Mouse (Mus musculus) lung, postnatal 0 days (tissue): ENCODE measurements around the gene Aldh3b2. TPM values are rescaled to one million over a fixed set of nuclear protein-coding genes. Genes with fewer than 3 reads are reported as not detected.

Experiments used
- ATAC-seq: fragments of 200-750 bp; cut with Nextera tagmentation; 2 replicates; pipeline ENCODE4 v1.8.0; 2017; ENCODE audit warnings: moderate library complexity
- DNase-seq: peaks from one replicate; pipeline ENCODE4 v3.0.0-alpha.2; 2016; ENCODE audit warnings: low spot score
- H3K27ac ChIP-seq: fragments of 300-500 bp; sonication (generic); 2 replicates; pipeline ENCODE4 v1.5.1; 2014; ENCODE audit warnings: antibody characterized with exemption, mild to moderate bottlenecking, low read length, mixed read lengths
- H3K27me3 ChIP-seq: fragments of 300-500 bp; sonication (generic); replicated peaks from 2 replicates; pipeline ENCODE4 v1.6.1; 2014; ENCODE audit warnings: low read length, mixed read lengths; ENCODE audit not compliant: insufficient read depth
- H3K36me3 ChIP-seq: fragments of 300-500 bp; sonication (generic); 2 replicates; pipeline ENCODE4 v1.6.1; 2014; ENCODE audit warnings: low read length, mixed read lengths; ENCODE audit not compliant: insufficient read depth
- H3K4me1 ChIP-seq: fragments of 300-500 bp; sonication (generic); 2 replicates; pipeline ENCODE4 v1.6.1; 2014; ENCODE audit warnings: antibody characterized with exemption, low read depth, low read length, mixed read lengths; ENCODE audit not compliant: insufficient read depth
- H3K4me2 ChIP-seq: fragments of 300-500 bp; sonication (generic); replicated peaks from 2 replicates; pipeline ENCODE4 v1.6.1; 2014; ENCODE audit warnings: low read depth, mild to moderate bottlenecking, low read length, moderate library complexity, mixed read lengths
- H3K4me3 ChIP-seq: fragments of 300-500 bp; sonication (generic); 2 replicates; pipeline ENCODE4 v1.5.1; 2014; ENCODE audit warnings: low read depth, low read length
- H3K9ac ChIP-seq: fragments of 300-500 bp; sonication (generic); replicated peaks from 2 replicates; pipeline ENCODE4 v1.6.1; 2014; ENCODE audit warnings: low read depth, mild to moderate bottlenecking
- H3K9me3 ChIP-seq: fragments of 300-500 bp; sonication (generic); 2 replicates; pipeline ENCODE4 v1.6.1; 2016; ENCODE audit warnings: low read length, mixed read lengths
- CTCF ChIP-seq: IDR thresholded peaks from 2 replicates; pipeline ENCODE4 v1.5.1; 2016; ENCODE audit warnings: antibody characterized with exemption, mild to moderate bottlenecking
- EP300 ChIP-seq: IDR thresholded peaks from 2 replicates; pipeline ENCODE4 v1.6.1; 2016; ENCODE audit warnings: antibody characterized with exemption, mild to moderate bottlenecking, control low read depth
- WGBS: fragments of 180-500 bp; shearing (Covaris S2); extraction: QIAGEN DNeasy Blood & Tissue Kit; methylation state at CpG from one replicate; pipeline ENCODE4 v1.1.7; 2014; 5-methylcytosine and 5-hydroxymethylcytosine counted together
- polyA plus RNA-seq: library from polyadenylated mRNA; unstranded; fragments of >200 nt; fragmentation: Nextera tagmentation; extraction: Ambion mirVana; gene quantifications from 2 replicates; pipeline ENCODE4 v1.2.1, GENCODE M21; 2015

The Aldh3b2 gene
- polyA plus RNA-seq, 1 experiment from 2014 or later = 0.47 TPM

DNA sequence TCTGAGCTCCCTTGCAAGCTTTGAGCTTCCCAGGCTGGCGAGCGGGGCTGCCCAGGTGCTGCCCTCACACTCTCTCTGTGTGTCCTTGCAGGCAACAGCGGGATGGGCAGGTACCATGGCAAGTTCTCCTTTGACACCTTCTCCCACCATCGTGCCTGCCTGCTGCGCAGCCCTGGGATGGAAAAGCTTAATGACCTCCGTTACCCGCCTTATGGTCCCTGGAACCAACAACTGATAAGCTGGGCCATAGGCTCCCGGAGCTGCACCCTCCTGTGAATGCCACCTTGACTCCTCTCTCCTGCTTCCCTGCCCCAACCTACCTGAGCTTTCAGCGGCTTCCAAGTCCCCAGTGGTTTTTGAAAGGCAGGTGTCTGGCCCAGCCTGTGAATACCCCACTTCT, 8.8 kb downstream of the Aldh3b2 start:
- WGBS = 72% methylated on average over 9 of the region's 9 CpGs

DNA sequence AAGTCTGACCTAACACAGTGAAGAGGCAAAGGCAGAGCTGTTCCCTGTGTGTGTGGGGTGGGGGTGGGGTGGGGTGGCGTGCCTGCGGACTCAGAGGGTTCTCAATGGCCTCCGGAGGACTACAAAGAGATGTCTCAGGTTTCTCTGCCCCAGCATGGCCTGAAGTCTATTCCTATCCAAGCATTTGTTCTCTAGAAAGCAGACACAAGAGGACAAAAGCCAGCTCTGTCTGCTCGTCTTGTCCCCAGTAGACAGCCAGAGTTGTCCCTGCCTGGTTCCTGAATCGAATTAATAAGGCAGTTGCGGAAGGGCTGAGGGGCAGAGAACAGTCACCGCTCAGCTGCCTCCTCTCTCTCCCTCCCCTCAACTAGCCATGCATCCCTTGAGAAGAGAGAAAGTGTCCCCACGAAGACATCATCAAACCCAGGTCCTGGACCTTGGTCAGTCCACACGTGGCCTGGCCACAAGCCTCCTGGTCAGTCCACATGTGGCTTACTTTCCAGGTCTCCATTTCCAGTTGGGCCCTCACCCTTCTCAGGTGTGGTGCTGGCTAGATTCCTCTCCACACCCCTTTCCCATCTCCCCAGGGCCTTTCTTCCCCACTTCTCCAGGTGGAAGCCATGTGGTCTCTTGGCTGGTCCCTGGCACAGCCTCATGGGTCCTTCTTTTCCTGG, 11.5 kb downstream of the Aldh3b2 start:
- no peak overlapping the region for H3K4me2 ChIP-seq
- TF ChIP-seq EP300 (no peak), CTCF (no peak)
- 55% methylated on average over 9 of the region's 9 CpGs for WGBS
- peaks cover 10% of the 10 kb centered on the region; the same call in 1 of the 2 replicates for H3K4me1 ChIP-seq
- ATAC-seq (no peak), DNase-seq (no peak)
- no peaks in the 10 kb centered on the region for H3K9me3 ChIP-seq
- H3K4me3 ChIP-seq = no peak overlapping the region
- no peak overlapping the region for H3K9ac ChIP-seq
- no peaks in the 10 kb centered on the region for H3K36me3 ChIP-seq
- no peak overlapping the region for H3K27ac ChIP-seq
- H3K27me3 ChIP-seq = no peaks in the 10 kb centered on the region

More for the DNA sequence above, 8.8 kb downstream of the Aldh3b2 start:
- ATAC-seq = no peak
- Histone ChIP-seq H3K9me3 (no peaks in the 10 kb centered on the region), H3K4me1 (no peaks in the 10 kb centered on the region), H3K4me2 (no peak overlapping the region), H3K27ac (no peak overlapping the region), H3K9ac (no peak overlapping the region), H3K36me3 (no peaks in the 10 kb centered on the region), H3K27me3 (no peaks in the 10 kb centered on the region), H3K4me3 (no peak overlapping the region)
- TF ChIP-seq EP300 (no peak), CTCF (no peak)
- no peak for DNase-seq

DNA sequence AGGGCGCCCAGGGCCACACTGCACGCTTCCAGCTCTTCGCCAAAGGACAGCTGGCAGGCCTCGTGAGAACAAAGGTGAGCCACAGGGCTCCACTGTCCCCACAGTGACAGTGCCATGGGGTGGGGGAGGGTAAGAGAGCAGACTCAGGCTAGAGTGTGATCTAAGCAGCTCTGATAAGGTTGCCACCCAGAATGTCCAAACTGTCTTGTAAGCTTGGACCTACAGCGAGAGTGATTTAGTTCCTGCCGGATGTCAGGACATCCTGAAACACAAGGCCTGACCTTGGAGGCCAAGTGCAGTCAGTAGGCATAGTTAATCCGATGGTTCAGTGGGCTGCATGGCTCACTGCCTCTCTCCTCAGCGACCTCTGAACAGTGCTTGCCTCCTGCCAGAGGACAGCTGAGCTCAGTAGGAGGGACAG, 13.1 kb downstream of the Aldh3b2 start:
- peaks cover 10% of the 10 kb centered on the region; the same call in 1 of the 2 replicates for H3K4me1 ChIP-seq
- no peak overlapping the region for H3K4me3 ChIP-seq
- WGBS = 28% methylated on average over 8 of the region's 8 CpGs
- peak overlapping the region; percentile 11 for H3K27ac ChIP-seq
- H3K4me2 ChIP-seq = no peak overlapping the region
- ATAC-seq = peak; percentile 69
- H3K36me3 ChIP-seq = no peaks in the 10 kb centered on the region
- 0 out of 2 replicates have a peak, but pooled peaks have one; percentile 26 for TF ChIP-seq EP300
- no peak for TF ChIP-seq CTCF
- no peaks in the 10 kb centered on the region for H3K27me3 ChIP-seq
- H3K9ac ChIP-seq = no peak overlapping the region
- H3K9me3 ChIP-seq = no peaks in the 10 kb centered on the region
- DNase-seq = peak; percentile 61

DNA sequence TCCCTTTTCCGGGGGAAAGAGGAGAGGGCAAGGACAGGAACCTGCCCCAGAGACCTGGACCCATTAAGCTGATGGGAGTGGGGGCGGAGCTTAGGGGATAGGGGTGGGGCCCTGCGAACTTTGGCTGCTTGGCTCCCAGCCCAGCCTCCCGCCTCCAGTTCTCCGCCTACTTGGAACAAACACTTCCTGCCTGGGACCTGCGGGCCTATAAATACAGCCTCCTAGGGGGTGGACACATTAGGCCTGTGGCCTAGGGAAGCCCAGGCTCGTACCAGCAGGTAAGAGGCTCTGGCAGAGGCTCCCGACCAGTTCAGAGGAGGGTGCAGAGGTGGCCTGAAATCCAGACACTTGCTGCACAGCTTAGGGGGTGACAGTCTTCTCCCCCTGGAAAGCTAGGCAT, 14.2 kb downstream of the Aldh3b2 start, which contains the start of gene Acy3:
Acy3 (plus strand) TSS at position 237 of the 400 bp plus-strand sequence.
- ATAC-seq = peak; percentile 87
- Histone ChIP-seq H3K4me2 (peak within 1 kb of the TSS; percentile 23; the same call in 1 of the 2 replicates), H3K27me3 (no peaks in the 10 kb centered on the region), H3K4me3 (no peak within 1 kb of the TSS), H3K9ac (no peak within 1 kb of the TSS), H3K4me1 (peaks cover 10% of the 10 kb centered on the region; the same call in 1 of the 2 replicates), H3K36me3 (no peaks in the 10 kb centered on the region), H3K9me3 (no peaks in the 10 kb centered on the region), H3K27ac (peak within 1 kb of the TSS; percentile 55)
- WGBS = 5% methylated on average over 8 of the region's 8 CpGs
- peak; percentile 91 for DNase-seq
- TF ChIP-seq EP300 (no peak), CTCF (no peak)

DNA sequence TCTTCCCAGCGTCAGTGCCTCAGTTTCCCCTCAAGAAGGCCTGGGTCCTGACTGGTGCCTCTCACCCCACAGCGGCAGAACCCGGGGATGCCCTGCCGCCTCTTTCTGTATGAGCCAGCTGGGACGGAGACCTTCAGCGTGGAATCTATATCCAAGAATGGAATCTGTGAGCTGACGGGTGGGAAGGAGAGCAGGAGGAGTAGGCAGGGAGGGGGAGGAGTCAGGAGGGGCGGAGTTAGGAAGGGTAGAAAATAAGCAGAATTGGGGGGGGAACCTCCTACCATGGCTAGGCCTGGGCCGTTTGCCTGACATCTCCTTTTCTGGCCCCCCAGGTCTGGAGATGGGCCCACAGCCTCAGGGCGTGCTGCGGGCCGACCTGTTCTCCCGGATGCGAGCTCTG, 15.9 kb downstream of the Aldh3b2 start:
- no peaks in the 10 kb centered on the region for H3K9me3 ChIP-seq
- H3K4me2 ChIP-seq = no peak overlapping the region
- WGBS = 83% methylated on average over 14 of the region's 14 CpGs
- peaks cover 10% of the 10 kb centered on the region; the same call in 1 of the 2 replicates for H3K4me1 ChIP-seq
- H3K9ac ChIP-seq = no peak overlapping the region
- no peaks in the 10 kb centered on the region for H3K36me3 ChIP-seq
- H3K27me3 ChIP-seq = no peaks in the 10 kb centered on the region
- H3K27ac ChIP-seq = no peak overlapping the region
- no peak overlapping the region for H3K4me3 ChIP-seq
- ATAC-seq (no peak), DNase-seq (no peak)
- TF ChIP-seq CTCF (no peak), EP300 (no peak)

DNA sequence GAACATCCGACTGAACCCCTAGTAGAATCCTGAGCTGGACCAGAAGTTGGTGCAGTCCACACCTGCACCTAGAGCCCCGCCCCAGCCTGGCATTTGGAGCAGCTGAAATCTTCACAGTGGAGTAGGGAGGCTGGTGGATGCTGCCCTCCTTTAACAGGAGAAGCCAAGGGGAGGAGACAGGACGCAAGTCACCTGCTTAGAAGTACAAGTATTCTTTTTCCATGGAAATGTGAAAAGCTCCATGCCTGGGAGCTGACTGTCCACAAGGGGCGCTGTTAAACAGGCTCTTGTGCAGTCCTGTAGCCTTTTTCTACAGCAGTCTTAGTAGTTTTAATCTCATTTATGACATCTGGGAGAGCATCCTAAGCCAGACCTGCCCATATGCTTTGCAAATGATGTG, 16.6 kb downstream of the Aldh3b2 start:
- Histone ChIP-seq H3K27me3 (no peaks in the 10 kb centered on the region), H3K36me3 (no peaks in the 10 kb centered on the region), H3K4me2 (no peak overlapping the region), H3K9me3 (no peaks in the 10 kb centered on the region), H3K4me3 (no peak overlapping the region), H3K9ac (no peak overlapping the region), H3K27ac (no peak overlapping the region), H3K4me1 (peaks cover 10% of the 10 kb centered on the region; the same call in 1 of the 2 replicates)
- peak; percentile 45 for TF ChIP-seq CTCF
- no peak for TF ChIP-seq EP300
- ATAC-seq (no peak), DNase-seq (no peak)
- 81% methylated on average over 4 of the region's 4 CpGs for WGBS
